Mouse (Mus musculus) CH12.LX (cell line): ENCODE data around the gene Zswim3.

Experiments used
- CHD1 ChIP-seq: IDR thresholded peaks from 2 replicates; pipeline ENCODE4 v1.6.1; 2012; ENCODE audit warnings: low read depth, low read length, improper control_type of control experiment, inconsistent platforms
- CTCF ChIP-seq, 2 experiments: IDR thresholded peaks in 1 of 2; conservative IDR thresholded peaks in 1 of 2; 2 replicates each; pipeline ENCODE4 v1.5.1; 2011 to 2012; ENCODE audit warnings: low read depth in 2 of 2, low read length in 2 of 2, improper control_type of control experiment in 1 of 2, inconsistent platforms in 1 of 2, mild to moderate bottlenecking in 1 of 2, moderate library complexity in 1 of 2
- EP300 ChIP-seq: IDR thresholded peaks from 2 replicates; pipeline ENCODE4 v1.6.1; 2011; ENCODE audit warnings: low read length, improper control_type of control experiment
- ETS1 ChIP-seq: conservative IDR thresholded peaks from 2 replicates; pipeline ENCODE4 v1.6.1; 2012; ENCODE audit warnings: low read depth, mild to moderate bottlenecking, inconsistent platforms, low read length, improper control_type of control experiment, moderate library complexity
- NELFE ChIP-seq: IDR thresholded peaks from 2 replicates; pipeline ENCODE4 v1.6.1; 2011; ENCODE audit warnings: low read depth, low read length, improper control_type of control experiment
- PAX5 ChIP-seq: IDR thresholded peaks from 2 replicates; pipeline ENCODE4 v1.6.1; 2012; ENCODE audit warnings: low read length, inconsistent platforms, mixed read lengths
- POLR2A ChIP-seq: IDR thresholded peaks from 2 replicates; pipeline ENCODE4 v1.6.1; 2011; ENCODE audit warnings: low read depth, mild to moderate bottlenecking, improper control_type of control experiment, low read length
- RAD21 ChIP-seq: IDR thresholded peaks from 2 replicates; pipeline ENCODE4 v1.6.1; 2011; ENCODE audit warnings: low read depth, mild to moderate bottlenecking, low read length, improper control_type of control experiment, moderate library complexity
- SMC3 ChIP-seq: IDR thresholded peaks from 2 replicates; pipeline ENCODE4 v1.6.1; 2011; ENCODE audit warnings: low read depth, low read length, improper control_type of control experiment
- UBTF ChIP-seq: IDR thresholded peaks from 2 replicates; pipeline ENCODE4 v1.6.1; 2012; ENCODE audit warnings: low read depth, mild to moderate bottlenecking, inconsistent platforms, low read length, improper control_type of control experiment, moderate library complexity
- ZNF384 ChIP-seq: IDR thresholded peaks from 2 replicates; pipeline ENCODE4 v1.6.1; 2012; ENCODE audit warnings: low read depth, low read length, improper control_type of control experiment, inconsistent platforms

DNA sequence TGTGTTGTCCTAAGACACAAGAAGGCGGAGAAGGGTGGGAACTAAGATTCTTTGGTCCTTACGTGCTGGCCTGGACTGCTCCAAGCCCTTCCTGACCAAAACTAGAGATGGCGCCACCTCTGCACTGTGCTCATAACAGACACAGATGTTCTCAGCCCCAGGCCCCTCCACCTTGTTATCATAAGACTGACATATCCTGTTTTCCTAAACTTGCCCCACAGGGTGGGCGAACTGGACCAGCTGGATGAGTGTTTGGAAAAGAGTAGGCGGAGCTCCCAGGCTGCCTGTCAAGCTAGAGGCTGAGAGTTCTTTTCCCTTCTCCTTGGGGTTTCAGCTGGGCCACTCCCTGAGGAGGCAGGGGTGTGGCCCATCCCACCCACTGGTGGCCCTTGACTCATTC, 12.8 kb downstream of the Zswim3 start:
- peak in 1 of 2 experiments; percentile 29; a peak in 2 of 4 replicates for TF ChIP-seq CTCF (conservative IDR thresholded peaks at IDR 0.05 in 1 of 2, IDR thresholded peaks at IDR 0.05 in 1 of 2; ENCODE audit: low read depth in 2 of 2, low read length in 2 of 2)
- TF ChIP-seq CHD1: no peak
- no peak for TF ChIP-seq NELFE
- TF ChIP-seq PAX5: no peak
- no peak for TF ChIP-seq EP300
- no peak for TF ChIP-seq UBTF
- no peak for TF ChIP-seq ZNF384
- TF ChIP-seq ETS1: no peak
- no peak for TF ChIP-seq POLR2A
- no peak; the same call in none of the 2 replicates for TF ChIP-seq RAD21
- no peak for TF ChIP-seq SMC3
